Mouse (Mus musculus) ES-E14 (cell line): ENCODE results near the gene Dnm2.

Source experiments
- CHD2 ChIP-seq: IDR thresholded peaks from 2 replicates; pipeline ENCODE4 v1.6.1; 2014; ENCODE audit warnings: mild to moderate bottlenecking, low read depth, low read length, inconsistent platforms
- HCFC1 ChIP-seq: IDR thresholded peaks from 2 replicates; pipeline ENCODE4 v1.6.1; 2012; ENCODE audit warnings: low read length, inconsistent platforms, borderline replicate concordance; ENCODE audit not compliant: insufficient read depth
- MAFK ChIP-seq: IDR thresholded peaks from 2 replicates; pipeline ENCODE4 v1.6.1; 2014; ENCODE audit warnings: mild to moderate bottlenecking, low read depth, low read length, inconsistent platforms; ENCODE audit not compliant: insufficient read depth
- ZC3H11A ChIP-seq: IDR thresholded peaks from 2 replicates; pipeline ENCODE4 v1.6.1; 2012; ENCODE audit warnings: low read depth, mild to moderate bottlenecking, inconsistent platforms, low read length, borderline replicate concordance
- ZNF384 ChIP-seq: IDR thresholded peaks from 2 replicates; pipeline ENCODE4 v1.6.1; 2012; ENCODE audit warnings: low read depth, low read length, inconsistent platforms

DNA sequence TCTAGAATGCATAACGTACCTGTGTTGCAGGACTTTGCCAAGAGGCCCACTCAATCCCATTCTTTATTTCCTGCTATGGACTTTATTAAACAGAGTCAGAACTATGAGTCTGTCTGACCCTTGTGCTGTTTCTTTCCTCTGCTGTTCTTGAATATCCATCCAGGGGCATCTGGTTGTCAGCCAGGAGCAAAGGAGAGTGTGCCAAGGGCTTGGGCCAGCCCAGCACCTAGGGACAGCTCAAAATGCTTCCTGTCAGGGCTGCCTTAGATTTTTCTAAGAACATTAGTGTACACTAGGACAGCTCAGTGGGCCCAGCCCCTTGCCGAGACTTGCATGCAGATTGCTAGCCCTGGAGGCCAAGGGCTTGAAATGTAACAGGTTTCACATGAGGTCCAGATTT, 3.1 kb downstream of the Dnm2 start:
- TF ChIP-seq ZNF384 (no peak), HCFC1 (no peak), MAFK (no peak), CHD2 (no peak), ZC3H11A (no peak)
